Mouse (Mus musculus) c-Kit-positive CD71-positive TER-119-negative erythroid progenitor cells, embryonic 14.5 days (primary cell): ENCODE data around the gene Abca7.
"Not testable (repeated sequence)": the region's sequence is repeated elsewhere in the genome, so short reads cannot be mapped to it uniquely, and the experiment has no call there.

Experiments used
- DNase-seq: peaks from one replicate; pipeline ENCODE4 v3.0.0-alpha.2; 2013; ENCODE audit warnings: low read depth

Abca7 gene

DNA sequence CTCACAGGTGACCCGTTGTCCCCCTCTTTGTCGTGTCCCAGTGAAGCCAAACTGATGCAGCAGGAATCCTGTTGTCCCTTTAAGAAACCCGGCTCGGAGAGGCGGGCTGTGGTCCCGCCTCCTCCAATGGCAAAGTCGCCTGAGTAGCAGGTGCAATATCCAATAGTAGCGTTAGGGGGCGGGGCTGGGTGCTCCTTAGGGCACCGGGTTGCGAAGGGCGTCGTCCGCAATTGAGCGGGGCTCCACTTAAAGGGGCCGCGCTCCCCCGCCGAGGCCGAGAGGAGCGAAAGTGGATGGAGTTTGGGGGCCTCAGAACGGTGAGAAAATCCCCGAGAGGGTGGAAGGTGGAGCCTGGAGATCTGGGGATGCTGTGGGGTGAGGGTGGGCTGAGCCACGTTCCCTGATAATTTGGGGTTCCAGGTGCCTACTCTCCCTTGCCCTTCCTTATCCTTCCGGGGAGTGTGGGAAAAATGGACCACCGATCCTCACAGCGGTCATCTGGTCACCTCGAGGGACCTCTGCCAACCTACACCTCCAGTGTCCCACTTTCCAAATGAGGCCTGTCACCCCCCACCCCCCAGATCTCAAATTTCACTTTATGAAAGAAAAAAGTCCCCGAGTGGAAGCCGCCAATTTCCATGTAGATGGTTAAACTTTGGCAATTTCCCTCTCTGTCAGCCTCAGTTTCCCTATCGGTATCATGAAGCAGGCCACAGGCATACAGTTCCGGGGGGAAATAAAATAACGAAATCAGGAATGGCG is at the start of gene Abca7:
TSS of gene Abca7 (plus strand) at position 223 of the 762 bp plus-strand sequence.
- peak; percentile 96 for DNase-seq

DNA sequence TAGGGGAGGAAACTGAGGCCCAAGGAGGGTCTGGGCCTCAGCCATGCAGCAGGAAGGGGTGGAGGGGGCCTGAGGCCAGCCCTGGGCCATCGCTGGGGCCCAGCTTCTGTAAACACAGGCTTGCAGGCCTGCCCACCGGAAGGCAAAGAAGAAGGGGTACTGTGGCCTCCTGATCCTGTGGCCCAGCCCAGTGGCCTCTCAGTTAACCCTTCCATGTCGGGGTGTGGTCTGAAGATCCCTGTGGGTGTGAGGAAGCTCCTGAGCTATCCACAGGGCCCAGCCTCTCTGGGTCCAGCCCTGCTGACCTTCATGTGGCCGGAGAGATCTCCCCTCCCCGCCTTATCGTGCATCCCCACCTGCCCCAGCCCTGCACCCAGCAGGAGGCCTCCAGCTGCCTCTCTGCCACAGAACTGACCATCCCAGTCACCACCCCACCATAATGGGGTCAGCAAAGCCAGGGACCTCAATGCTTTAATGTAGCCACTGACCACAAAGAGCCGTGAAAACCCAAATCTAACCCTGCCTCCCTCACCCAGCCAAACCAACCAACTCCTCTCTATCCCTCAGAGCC is 49.5 kb upstream of the Abca7 start:
- no peak for DNase-seq

DNA sequence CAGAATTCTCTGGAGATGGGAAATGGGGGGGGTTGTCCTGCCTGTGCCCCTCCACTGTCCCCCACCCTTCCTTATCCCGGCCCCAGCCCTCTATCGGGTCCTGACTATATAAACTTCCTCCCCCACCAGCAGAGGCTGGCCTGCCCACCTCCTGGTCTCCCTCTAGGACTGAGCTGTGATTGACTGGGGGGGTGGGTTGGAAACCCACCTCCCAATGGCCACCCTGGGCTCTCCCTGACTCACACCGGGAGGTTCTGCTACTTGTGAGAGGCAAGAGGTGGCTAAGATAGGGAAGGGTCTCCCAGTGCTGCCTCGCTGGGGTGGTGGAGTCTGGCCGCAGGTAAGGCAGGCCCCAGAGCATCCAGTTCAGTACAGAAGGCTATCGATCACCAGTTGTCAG is 48.8 kb upstream of the Abca7 start:
- no peak for DNase-seq

GRCm38 (mm10) chr10:79949873-79950272 is 46.4 kb upstream of the Abca7 start:
- no peak for DNase-seq

GRCm38 (mm10) chr10:79950661-79951060 is 45.6 kb upstream of the Abca7 start:
- no peak for DNase-seq

DNA sequence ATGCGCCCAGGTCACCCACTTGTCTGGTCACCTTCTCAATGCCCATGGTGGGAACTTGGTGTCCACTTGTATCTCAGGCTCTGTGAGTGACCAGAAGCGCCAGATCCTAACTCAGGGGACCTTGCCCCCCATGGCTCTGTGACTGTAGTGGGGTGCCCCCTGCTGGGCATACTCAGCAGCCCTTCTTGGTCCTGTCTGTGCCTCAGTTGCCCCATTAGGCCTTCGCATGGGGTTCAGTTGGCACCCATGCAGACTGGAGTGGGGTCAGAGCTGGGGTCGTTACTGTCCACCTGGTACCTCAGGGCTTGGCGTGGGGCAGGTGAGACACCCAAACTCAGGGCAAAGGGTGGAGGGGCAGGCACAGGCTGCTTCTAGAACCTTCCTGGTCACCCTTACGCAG is 42.3 kb upstream of the Abca7 start:
- DNase-seq = no peak

GRCm38 (mm10) chr10:79955691-79956090 is 40.6 kb upstream of the Abca7 start:
- no peak for DNase-seq

GRCm38 (mm10) chr10:79956643-79957154 is 39.6 kb upstream of the Abca7 start:
- DNase-seq = no peak

GRCm38 (mm10) chr10:79958140-79958816 is 38.0 kb upstream of the Abca7 start:
- DNase-seq = peak; percentile 68

GRCm38 (mm10) chr10:79959412-79959811 is 36.9 kb upstream of the Abca7 start:
- DNase-seq = not testable (repeated sequence)

DNA sequence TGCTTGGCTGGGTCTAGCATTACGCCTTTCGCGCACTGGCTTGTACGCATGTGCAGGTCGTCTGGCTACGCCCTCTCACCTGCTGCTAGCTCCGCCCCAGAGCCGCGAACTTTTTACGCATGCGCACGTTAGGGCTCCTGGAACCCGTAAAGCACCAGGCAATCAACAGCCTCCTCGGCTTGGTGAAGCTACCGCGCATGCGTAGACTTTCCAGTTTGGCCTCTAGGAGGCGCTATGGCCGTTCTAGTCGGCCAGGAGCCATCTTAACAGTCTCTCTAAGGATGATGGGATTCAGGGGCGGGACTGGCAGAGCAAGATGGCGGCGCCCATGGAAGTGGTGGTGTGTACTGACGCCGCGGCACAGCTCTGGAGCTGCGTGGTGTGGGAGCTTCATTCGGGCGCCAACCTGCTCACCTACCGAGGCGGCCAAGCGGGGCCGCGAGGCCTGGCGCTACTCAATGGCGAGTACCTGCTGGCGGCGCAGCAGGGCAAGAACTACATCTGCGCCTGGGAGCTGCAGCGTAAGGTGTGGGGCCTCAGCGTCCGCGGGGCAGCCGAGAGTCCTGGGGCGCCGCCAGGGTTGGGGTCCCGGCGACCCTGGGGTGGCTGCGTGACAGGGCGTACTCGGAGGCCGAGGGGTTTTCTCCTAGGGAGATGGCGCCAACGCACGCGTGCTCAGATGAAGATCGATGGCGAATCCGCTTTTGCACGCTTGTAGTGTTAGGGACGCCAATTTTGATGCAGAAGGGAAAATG is 36.3 kb upstream of the Abca7 start, which contains the start of gene Wdr18:
TSS of gene Wdr18 (plus strand) at position 306 of the 755 bp plus-strand sequence.
- peak; percentile 99 for DNase-seq

- no peak for DNase-seq
These were observed 35.5 kb upstream of the Abca7 start for GRCm38 (mm10) chr10:79960671-79961294.

DNA sequence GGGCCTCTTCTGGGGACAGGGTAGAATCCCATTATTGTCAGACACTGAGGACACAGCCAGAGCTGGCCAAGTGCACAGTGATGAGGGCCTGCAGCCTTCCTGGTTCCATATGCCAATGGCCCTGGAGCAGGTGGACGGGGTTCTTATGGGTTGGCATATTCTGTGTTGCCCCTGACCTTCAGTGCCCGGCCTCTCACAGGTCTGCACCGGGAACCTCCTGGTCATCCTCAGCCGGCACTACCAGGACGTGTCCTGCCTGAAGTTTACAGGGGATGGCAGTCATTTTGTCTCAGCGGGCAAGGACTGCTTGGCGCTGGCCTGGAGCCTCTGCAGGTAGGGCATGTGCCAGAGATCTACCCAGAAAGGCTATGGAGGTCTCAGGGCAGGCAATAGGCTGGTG is 31.6 kb upstream of the Abca7 start:
- no peak for DNase-seq

GRCm38 (mm10) chr10:79965325-79965724 is 31.0 kb upstream of the Abca7 start:
- no peak for DNase-seq

GRCm38 (mm10) chr10:79966886-79967400 is 29.4 kb upstream of the Abca7 start:
- DNase-seq = no peak

GRCm38 (mm10) chr10:79968181-79968580 is 28.1 kb upstream of the Abca7 start:
- DNase-seq = no peak

DNA sequence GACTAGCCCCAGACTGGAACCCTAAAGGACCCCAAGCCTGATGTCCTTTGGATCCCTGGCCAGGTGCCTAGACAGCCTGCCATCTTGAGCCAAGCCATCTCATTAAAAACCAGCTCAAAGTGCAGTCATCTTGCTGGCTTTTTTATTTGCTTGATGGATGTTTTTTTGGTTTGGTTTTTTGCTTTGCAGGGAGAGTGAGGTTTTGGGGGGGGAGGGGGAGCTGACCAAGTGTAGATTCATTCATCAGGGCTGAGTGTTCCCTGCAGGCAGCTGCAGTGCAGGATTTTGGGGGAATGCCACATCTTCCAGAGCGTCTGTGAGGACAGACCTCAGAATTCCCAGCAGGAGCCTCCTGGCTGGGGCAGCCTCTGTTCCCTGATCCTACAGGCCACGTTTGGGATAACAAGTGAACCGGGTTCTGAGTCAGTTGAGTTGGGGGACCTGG is 27.1 kb upstream of the Abca7 start:
- no peak for DNase-seq

DNA sequence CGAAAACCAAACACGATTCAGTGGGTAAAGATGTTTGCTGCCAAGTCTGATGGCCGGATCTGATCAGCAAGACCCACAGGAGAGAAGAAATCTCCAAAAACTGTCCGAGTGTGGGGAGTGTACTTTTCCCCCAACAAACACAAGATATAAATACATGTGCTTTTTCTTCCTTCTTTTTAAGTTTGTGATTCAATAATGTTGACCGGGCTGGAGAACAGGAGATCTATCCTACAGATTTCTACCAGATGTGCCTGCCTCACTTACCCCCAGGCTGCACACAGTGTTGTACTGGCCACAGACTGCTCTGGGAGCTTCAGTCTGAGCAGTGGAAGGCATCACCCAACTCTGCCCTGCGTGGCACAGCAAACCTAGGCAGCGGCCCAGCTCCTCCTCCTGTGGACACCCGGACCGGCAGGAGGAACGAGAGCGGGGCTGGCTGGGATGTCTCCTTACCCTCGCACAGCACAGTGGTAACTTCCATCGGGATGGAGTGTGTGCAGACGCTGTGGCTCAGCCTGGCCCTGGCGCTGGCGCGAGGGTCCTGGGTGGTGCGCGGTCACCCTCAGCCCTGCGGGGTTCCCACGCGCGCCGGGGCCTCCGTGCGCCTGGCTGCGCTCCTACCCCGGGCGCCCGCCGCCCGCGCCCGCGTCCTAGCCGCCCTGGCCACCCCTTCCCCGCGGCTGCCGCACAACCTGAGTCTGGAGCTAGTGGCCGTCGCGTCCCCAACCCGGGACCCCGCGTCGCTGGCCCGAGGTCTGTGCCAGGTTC is 25.7 kb upstream of the Abca7 start, which contains the start of gene Grin3b:
TSS of gene Grin3b (plus strand) at position 301 of the 768 bp plus-strand sequence.
- DNase-seq = no peak

- DNase-seq = no peak
These were observed 25.2 kb upstream of the Abca7 start for GRCm38 (mm10) chr10:79971183-79971497.

DNA sequence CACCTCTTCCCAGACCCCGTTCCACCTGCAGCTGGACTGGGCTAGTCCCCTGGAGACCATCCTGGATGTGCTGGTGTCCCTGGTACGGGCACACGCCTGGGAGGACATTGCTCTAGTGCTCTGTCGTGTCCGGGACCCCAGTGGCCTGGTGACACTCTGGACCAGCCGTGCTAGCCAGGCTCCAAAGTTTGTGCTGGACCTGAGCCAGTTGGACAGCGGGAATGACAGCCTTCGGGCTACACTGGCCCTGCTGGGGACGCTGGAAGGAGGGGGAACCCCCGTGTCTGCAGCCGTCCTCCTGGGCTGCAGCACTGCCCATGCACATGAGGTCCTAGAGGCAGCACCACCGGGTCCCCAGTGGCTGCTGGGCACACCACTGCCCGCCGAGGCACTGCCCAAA is 23.5 kb upstream of the Abca7 start:
- DNase-seq = no peak

- no peak for DNase-seq
These were observed 22.2 kb upstream of the Abca7 start for GRCm38 (mm10) chr10:79974087-79974486.
